Mouse (Mus musculus): ENCODE measurements at regions not wholly inside any gene's neighbourhood (a gene's known extent, or its start where the extent isn't known, plus 50 kb on each side); places are given as distances from the start of the nearest gene placed in this dataset.

GRCm38 (mm10) chr9:122568691-122569441, 178.3 kb upstream of the Topaz1 start:
- Histone ChIP-seq H3K9ac (ENCODE audit: low read depth, poor library complexity, severe bottlenecking) (no peak overlapping the region), H3K4me1 (ENCODE audit: control insufficient read depth, insufficient read depth, low read length) (peaks cover 3% of the 10 kb centered on the region), H3K9me3 (replicated peaks; ENCODE audit: control insufficient read depth, insufficient read depth, low read length, poor library complexity, severe bottlenecking) (no peaks in the 10 kb centered on the region), H3K27me3 (ENCODE audit: control insufficient read depth, insufficient read depth, low read length, poor library complexity, severe bottlenecking) (peaks cover 14% of the 10 kb centered on the region), H3K4me3 (ENCODE audit: low read depth, low read length) (peak overlapping the region; percentile 43), H3K36me3 (ENCODE audit: control insufficient read depth, insufficient read depth, low read length, poor library complexity, severe bottlenecking) (no peaks in the 10 kb centered on the region), H3K27ac (ENCODE audit: insufficient read depth, low read length) (no peak overlapping the region)
- TF ChIP-seq EP300 (IDR thresholded peaks at IDR 0.05; ENCODE audit: insufficient read depth, low read depth, low read length) (no peak), CTCF (IDR thresholded peaks at IDR 0.05; ENCODE audit: low read depth, low read length) (no peak), POLR2A (IDR thresholded peaks at IDR 0.05; ENCODE audit: insufficient read depth, low read length) (no peak)

DNA sequence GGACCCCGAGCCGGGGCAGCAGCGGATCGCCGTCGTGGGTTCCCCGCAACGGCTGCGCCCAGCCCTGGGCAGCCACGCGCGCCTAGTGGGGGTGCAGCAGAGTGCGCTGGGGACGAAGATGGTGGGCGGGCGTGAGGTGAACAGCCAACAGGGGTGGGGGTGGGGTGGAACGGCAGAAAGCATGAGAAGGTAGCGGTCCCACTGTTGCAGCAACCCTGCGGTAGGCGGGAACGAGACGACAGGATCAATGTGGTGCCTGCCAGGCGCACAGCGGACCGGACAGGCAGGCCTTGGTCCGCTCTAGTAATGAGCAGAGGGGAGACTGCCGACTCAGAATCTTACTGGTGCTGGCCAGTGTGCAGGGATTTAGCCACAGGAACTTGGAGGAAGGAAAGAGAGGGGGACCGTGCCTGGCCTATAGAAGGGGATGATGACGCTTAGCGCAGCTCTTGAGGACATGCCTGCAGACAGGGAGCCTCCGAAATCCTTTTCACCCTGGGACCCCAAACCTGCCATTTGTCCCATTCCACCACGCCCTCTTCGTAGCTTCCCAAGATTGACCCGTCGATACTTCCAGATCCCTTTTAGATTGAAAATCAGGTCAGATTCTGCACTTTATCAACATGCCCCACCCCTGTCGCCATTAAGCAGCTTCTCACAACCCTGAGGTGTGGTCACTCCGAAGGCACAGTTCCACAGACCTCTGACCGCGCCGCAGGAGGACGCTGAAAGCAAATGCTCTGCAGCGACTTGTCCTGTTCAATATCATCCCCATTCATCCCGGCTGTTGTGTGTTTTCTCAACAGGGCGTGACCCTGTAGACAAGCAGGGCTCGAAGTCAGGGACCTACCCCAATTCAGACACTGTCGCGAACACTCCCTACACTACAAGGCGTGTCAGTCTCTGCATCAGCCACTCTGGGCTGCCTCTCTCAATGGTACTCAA, 177.4 kb upstream of the Topaz1 start:
- TF ChIP-seq POLR2A (IDR thresholded peaks at IDR 0.05; ENCODE audit: insufficient read depth, low read length) (no peak), CTCF (IDR thresholded peaks at IDR 0.05; ENCODE audit: low read depth, low read length) (no peak), EP300 (IDR thresholded peaks at IDR 0.05; ENCODE audit: insufficient read depth, low read depth, low read length) (no peak)
- H3K36me3 ChIP-seq (ENCODE audit: control insufficient read depth, insufficient read depth, low read length, poor library complexity, severe bottlenecking), result no peaks in the 10 kb centered on the region
- no peaks in the 10 kb centered on the region for H3K9me3 ChIP-seq (replicated peaks; ENCODE audit: control insufficient read depth, insufficient read depth, low read length, poor library complexity, severe bottlenecking)
- H3K27me3 ChIP-seq (ENCODE audit: control insufficient read depth, insufficient read depth, low read length, poor library complexity, severe bottlenecking), result peaks cover 14% of the 10 kb centered on the region
- H3K4me3 ChIP-seq (ENCODE audit: low read depth, low read length), result peak overlapping the region; percentile 43
- H3K27ac ChIP-seq (ENCODE audit: insufficient read depth, low read length), result no peak overlapping the region
- H3K9ac ChIP-seq (ENCODE audit: low read depth, poor library complexity, severe bottlenecking), result no peak overlapping the region
- H3K4me1 ChIP-seq (ENCODE audit: control insufficient read depth, insufficient read depth, low read length), result peaks cover 3% of the 10 kb centered on the region

DNA sequence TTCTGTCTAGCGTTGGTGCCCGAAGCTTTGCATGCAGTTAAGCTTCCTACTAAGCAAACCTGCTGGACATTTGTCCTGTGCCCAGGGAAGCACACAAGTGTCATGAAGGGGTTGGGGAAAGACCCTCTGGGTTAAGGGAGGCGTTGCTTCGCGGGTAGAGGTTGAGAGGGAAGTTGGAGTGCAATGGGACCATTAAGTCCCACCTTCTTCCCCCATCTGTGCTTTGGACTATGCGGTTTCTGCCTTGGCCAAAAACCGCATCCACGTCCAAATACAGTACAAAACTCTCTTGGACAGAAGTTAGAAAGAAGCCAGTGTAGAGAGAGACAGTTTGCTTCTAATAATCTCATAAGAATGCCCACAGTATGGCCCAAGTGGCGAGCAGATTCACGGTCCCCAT, 176.1 kb upstream of the Topaz1 start:
- H3K4me3 ChIP-seq (ENCODE audit: low read depth, low read length), result peak overlapping the region; percentile 67; the same call in 1 of the 2 replicates
- H3K27me3 ChIP-seq (ENCODE audit: control insufficient read depth, insufficient read depth, low read length, poor library complexity, severe bottlenecking), result peaks cover 14% of the 10 kb centered on the region
- H3K9me3 ChIP-seq (replicated peaks; ENCODE audit: control insufficient read depth, insufficient read depth, low read length, poor library complexity, severe bottlenecking), result no peaks in the 10 kb centered on the region
- no peak overlapping the region for H3K27ac ChIP-seq (ENCODE audit: insufficient read depth, low read length)
- no peak overlapping the region for H3K9ac ChIP-seq (ENCODE audit: low read depth, poor library complexity, severe bottlenecking)
- H3K36me3 ChIP-seq (ENCODE audit: control insufficient read depth, insufficient read depth, low read length, poor library complexity, severe bottlenecking), result no peaks in the 10 kb centered on the region
- H3K4me1 ChIP-seq (ENCODE audit: control insufficient read depth, insufficient read depth, low read length), result peaks cover 3% of the 10 kb centered on the region
- TF ChIP-seq CTCF (IDR thresholded peaks at IDR 0.05; ENCODE audit: low read depth, low read length), result no peak
- TF ChIP-seq POLR2A (IDR thresholded peaks at IDR 0.05; ENCODE audit: insufficient read depth, low read length), result no peak
- no peak for TF ChIP-seq EP300 (IDR thresholded peaks at IDR 0.05; ENCODE audit: insufficient read depth, low read depth, low read length)

- Histone ChIP-seq H3K9ac (ENCODE audit: low read depth, poor library complexity, severe bottlenecking) (peak overlapping the region; percentile 76; the same call in 1 of the 2 replicates), H3K36me3 (ENCODE audit: control insufficient read depth, insufficient read depth, low read length, poor library complexity, severe bottlenecking) (no peaks in the 10 kb centered on the region), H3K9me3 (replicated peaks; ENCODE audit: control insufficient read depth, insufficient read depth, low read length, poor library complexity, severe bottlenecking) (no peaks in the 10 kb centered on the region), H3K27me3 (ENCODE audit: control insufficient read depth, insufficient read depth, low read length, poor library complexity, severe bottlenecking) (peaks cover 14% of the 10 kb centered on the region), H3K4me1 (ENCODE audit: control insufficient read depth, insufficient read depth, low read length) (peaks cover 3% of the 10 kb centered on the region), H3K4me3 (ENCODE audit: low read depth, low read length) (peak overlapping the region; percentile 67), H3K27ac (ENCODE audit: insufficient read depth, low read length) (no peak overlapping the region)
- TF ChIP-seq EP300 (IDR thresholded peaks at IDR 0.05; ENCODE audit: insufficient read depth, low read depth, low read length), result no peak
- no peak for TF ChIP-seq POLR2A (IDR thresholded peaks at IDR 0.05; ENCODE audit: insufficient read depth, low read length)
- no peak for TF ChIP-seq CTCF (IDR thresholded peaks at IDR 0.05; ENCODE audit: low read depth, low read length)
These were observed 175.6 kb upstream of the Topaz1 start for GRCm38 (mm10) chr9:122571402-122572059.

DNA sequence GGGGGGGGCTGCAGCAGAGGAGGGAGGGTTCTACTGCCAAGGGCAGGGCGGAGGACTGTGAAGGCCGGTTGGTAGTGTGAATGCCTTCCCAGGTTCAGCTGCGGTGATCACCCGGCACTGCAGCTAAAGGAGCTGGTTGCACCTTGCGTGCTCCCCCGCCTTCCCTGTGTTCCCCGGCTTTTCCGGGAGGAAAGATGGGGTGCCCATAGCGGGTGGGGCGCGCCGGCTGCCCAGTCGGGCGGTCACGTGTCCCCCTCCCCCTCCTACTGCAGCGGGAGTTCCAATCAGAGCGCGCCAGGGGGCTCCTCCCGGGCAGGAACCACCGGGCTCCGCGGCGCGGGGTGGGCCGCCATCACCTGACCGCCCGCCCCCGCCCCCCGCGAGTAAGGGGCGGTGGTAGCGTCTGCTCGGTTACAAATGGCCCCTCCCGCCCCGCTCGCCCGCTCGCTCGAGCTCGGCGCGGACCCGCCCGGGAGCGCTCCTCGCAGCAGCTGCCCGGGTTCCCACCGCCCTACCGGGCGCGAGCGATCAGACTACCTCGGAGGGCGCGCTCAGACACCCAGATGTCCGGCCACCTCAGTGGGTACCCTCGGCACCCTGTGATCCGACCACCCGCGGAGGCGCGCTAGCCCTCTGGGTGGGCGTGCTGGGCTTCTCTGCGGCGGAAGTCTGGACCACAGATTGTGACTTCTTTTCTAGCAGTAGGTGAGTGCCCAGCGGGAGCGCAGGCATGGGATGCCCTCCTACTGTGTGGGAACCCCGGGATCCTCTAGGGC, 174.9 kb upstream of the Topaz1 start:
- Histone ChIP-seq H3K4me3 (ENCODE audit: low read depth, low read length) (peak overlapping the region; percentile 81), H3K27me3 (ENCODE audit: control insufficient read depth, insufficient read depth, low read length, poor library complexity, severe bottlenecking) (peaks cover 14% of the 10 kb centered on the region), H3K36me3 (ENCODE audit: control insufficient read depth, insufficient read depth, low read length, poor library complexity, severe bottlenecking) (no peaks in the 10 kb centered on the region), H3K27ac (ENCODE audit: insufficient read depth, low read length) (no peak overlapping the region), H3K9ac (ENCODE audit: low read depth, poor library complexity, severe bottlenecking) (peak overlapping the region; percentile 76), H3K4me1 (ENCODE audit: control insufficient read depth, insufficient read depth, low read length) (peaks cover 3% of the 10 kb centered on the region), H3K9me3 (replicated peaks; ENCODE audit: control insufficient read depth, insufficient read depth, low read length, poor library complexity, severe bottlenecking) (no peaks in the 10 kb centered on the region)
- TF ChIP-seq EP300 (IDR thresholded peaks at IDR 0.05; ENCODE audit: insufficient read depth, low read depth, low read length), result no peak
- no peak for TF ChIP-seq CTCF (IDR thresholded peaks at IDR 0.05; ENCODE audit: low read depth, low read length)
- no peak for TF ChIP-seq POLR2A (IDR thresholded peaks at IDR 0.05; ENCODE audit: insufficient read depth, low read length)
